9 mouse cellular contexts compared by ENCODE assay signal in the genomic region with DNA sequence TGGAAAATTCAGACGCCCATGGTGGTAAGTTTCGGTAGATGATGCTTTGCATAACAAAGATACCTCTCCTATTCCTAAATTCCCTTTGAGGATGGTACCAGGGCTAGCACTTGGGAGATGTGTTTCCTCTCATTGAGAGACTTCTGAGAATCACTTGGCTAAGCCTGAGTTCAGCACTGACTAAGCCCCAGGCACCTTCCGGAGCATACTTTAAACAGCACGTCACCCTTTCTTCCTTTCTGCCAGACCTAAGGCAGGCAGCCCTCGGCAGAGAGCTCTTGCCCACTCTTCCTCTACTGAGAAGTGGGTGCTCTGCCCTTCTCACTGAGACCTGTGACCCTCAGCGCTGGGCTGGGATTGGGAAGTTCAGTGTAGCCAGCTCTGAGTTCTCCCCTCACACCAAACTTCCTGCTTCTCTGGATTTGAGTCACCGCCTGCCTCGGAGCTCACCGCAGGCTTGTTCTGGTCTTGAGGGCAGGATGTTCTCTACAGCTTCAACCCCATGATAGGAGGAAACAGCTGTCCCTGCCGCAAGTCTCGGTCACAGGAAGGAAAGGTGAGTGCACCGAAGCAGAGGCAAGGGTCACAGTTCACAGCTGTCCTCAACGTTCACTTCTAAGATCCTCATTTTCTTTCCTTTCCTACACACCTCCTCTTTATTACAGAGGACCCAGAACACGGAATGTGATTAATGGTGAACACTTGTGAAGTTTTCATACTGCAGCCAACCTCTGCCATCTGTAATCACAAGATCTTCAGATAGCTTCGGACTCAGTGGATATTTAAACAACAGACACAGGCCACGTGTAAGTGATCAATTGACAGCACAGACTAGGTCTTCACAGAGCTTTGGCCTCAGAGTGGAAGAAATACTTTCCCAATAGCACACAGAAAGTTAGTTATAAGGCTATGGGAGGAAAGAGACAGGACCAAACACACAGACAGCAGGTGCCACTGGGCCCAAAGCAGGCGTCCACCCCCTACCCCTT. TPM values are rescaled to one million over a fixed set of nuclear protein-coding genes. Genes with fewer than 3 reads are reported as not detected.
A peak's percentile ranks its signal among the peaks of the same experiment; 100 is the strongest.
DNase-seq lines count a peak whose midpoint lies in the region; ATAC-seq and TF ChIP-seq lines count a peak whose summit lies in the region.
"Had no signal": no experiment of that assay in that cellular context is flagged by ENCODE, and none has a peak within 500 bp of the region (broad histone marks: within the 10 kb centered on the region; RNA-seq: fewer than 3 reads in every experiment).

No protein-coding gene starts in this region.

- no peaks in the 10 kb centered on the region for H3K27me3 ChIP-seq in heart, embryonic 14.5 days (ENCODE audit: control insufficient read depth, insufficient read depth, low read length)
- H3K27me3 ChIP-seq in cerebellum, adult 2 months (ENCODE audit: control insufficient read depth, insufficient read depth, low read length), result no peaks in the 10 kb centered on the region
- H3K27me3 ChIP-seq: heart, embryonic 13.5 days had no signal

- 49% methylated on average over 17 of the region's 17 CpGs for WGBS in heart, embryonic 14.5 days
- 75% methylated on average over 17 of the region's 17 CpGs for WGBS in cerebellum, adult 2 months

- H3K27ac ChIP-seq in heart, embryonic 14.5 days (replicated peaks in 1 of 2; ENCODE audit: control insufficient read depth in 1 of 2, insufficient read depth in 1 of 2, low read depth in 2 of 2, low read length in 2 of 2), result peak overlapping the region; percentile 19 to 53; a peak in 1 of 4 replicates
- H3K27ac ChIP-seq in left cerebral cortex, adult 2 months, result no peak overlapping the region
- H3K27ac ChIP-seq in cerebellum, adult 2 months (ENCODE audit: insufficient read depth, low read length), result no peak overlapping the region
- H3K27ac ChIP-seq: heart, embryonic 13.5 days had no signal

- no peak for TF ChIP-seq POLR2A in cerebellum, adult 2 months (IDR thresholded peaks at IDR 0.05; ENCODE audit: borderline replicate concordance, insufficient read depth, low read length)

- TF ChIP-seq CTCF in left cerebral cortex, adult 2 months (IDR thresholded peaks at IDR 0.05), result no peak
- no peak for TF ChIP-seq CTCF in cerebellum, adult 2 months (IDR thresholded peaks at IDR 0.05; ENCODE audit: borderline replicate concordance, insufficient read depth, low read depth, low read length)

- no peak for ATAC-seq in heart, embryonic 14.5 days (ENCODE audit: insufficient number of reproducible peaks, insufficient read depth, low FRiP score, low read depth)

- H3K4me1 ChIP-seq in heart, embryonic 14.5 days (ENCODE audit: control insufficient read depth in 2 of 2, insufficient read depth in 2 of 2, low read length in 2 of 2), result peaks cover 0 to 2% of the 10 kb centered on the region in 2 experiments; a peak in 1 of 4 replicates
- no peaks in the 10 kb centered on the region for H3K4me1 ChIP-seq in cerebellum, adult 2 months (ENCODE audit: control insufficient read depth, insufficient read depth, low read length)
- H3K4me1 ChIP-seq: heart, embryonic 13.5 days had no signal

- peak; percentile 85 for DNase-seq in CD4-positive, CD25-positive, alpha-beta regulatory T cell, adult 2 months (ENCODE audit: low read depth, low spot score)
- DNase-seq in kidney, postnatal 25 days, result peak; percentile 12 to 68
- DNase-seq in naive thymus-derived CD4-positive, alpha-beta T cell, adult 2 months (ENCODE audit: low read depth), result peak; percentile 87
- no peak for DNase-seq in left cerebral cortex, adult 2 months (ENCODE audit: extremely low spot score in 1 of 2, low spot score in 2 of 2)
- no peak for DNase-seq in layer of hippocampus, postnatal 14 days (ENCODE audit: low spot score in 2 of 2)
- DNase-seq in cerebellum, adult 2 months, result no peak
- DNase-seq in frontal cortex, postnatal 10 days (ENCODE audit: low spot score in 2 of 2), result no peak

- no peaks in the 10 kb centered on the region for H3K36me3 ChIP-seq in heart, embryonic 14.5 days (ENCODE audit: control insufficient read depth, insufficient read depth, low read length)
- H3K36me3 ChIP-seq: heart, embryonic 13.5 days had no signal

- intact Hi-C loops in left cerebral cortex, adult 2 months (cut with DNase I), result no loop called here

- no peak overlapping the region for H3K9ac ChIP-seq in heart, embryonic 14.5 days (ENCODE audit: low read length)
- H3K9ac ChIP-seq: heart, embryonic 13.5 days had no signal

- no peaks in the 10 kb centered on the region for H3K9me3 ChIP-seq in heart, embryonic 14.5 days (ENCODE audit: control insufficient read depth, low read length)
- H3K9me3 ChIP-seq: heart, embryonic 13.5 days had no signal

- no peak overlapping the region for H3K4me3 ChIP-seq in heart, embryonic 14.5 days (ENCODE audit: control insufficient read depth in 1 of 2, insufficient read depth in 1 of 2, low read depth in 1 of 2, low read length in 2 of 2)
- H3K4me3 ChIP-seq in left cerebral cortex, adult 2 months, result no peak overlapping the region
- H3K4me3 ChIP-seq in cerebellum, adult 2 months (replicated peaks; ENCODE audit: insufficient read depth, low read depth, low read length), result no peak overlapping the region
- H3K4me3 ChIP-seq: heart, embryonic 13.5 days had no signal

- no peak overlapping the region for H3K4me2 ChIP-seq in heart, embryonic 14.5 days (ENCODE audit: low read length)
- H3K4me2 ChIP-seq: heart, embryonic 13.5 days had no signal

RNA-seq across cellular contexts. Expression of a gene that starts 15.6 kb away (rescaled TPM):
- polyA plus RNA-seq in heart, embryonic 14.5 days (2014; fragmentation: Nextera tagmentation; extraction: Ambion mirVana), result not detected in 2 replicates
- total RNA-seq in left cerebral cortex, adult 2 months (2021), result under 1 TPM in 1 of 2 experiments, not detected in 1; 0.49 TPM
- not detected for total RNA-seq in layer of hippocampus, postnatal 14 days (2021)
- polyA plus RNA-seq in cerebellum, adult 2 months (2012; rRNA removed), result 0.67 and 0.81 TPM in 2 replicates

RNA-seq across cellular contexts. Expression of a gene that starts 41.3 kb away (rescaled TPM):
- 13.2 and 19.0 TPM in 2 replicates for polyA plus RNA-seq in heart, embryonic 14.5 days (2014; fragmentation: Nextera tagmentation; extraction: Ambion mirVana)
- 10 to 100 TPM; 51.8 to 52.0 TPM for total RNA-seq in left cerebral cortex, adult 2 months (2021)
- 10 to 100 TPM; 60.3 to 64.8 TPM for total RNA-seq in layer of hippocampus, postnatal 14 days (2021)
- polyA plus RNA-seq in cerebellum, adult 2 months (2012; rRNA removed), result 164 and 201 TPM in 2 replicates

RNA-seq across cellular contexts. Expression of a gene that starts 50.1 kb away (rescaled TPM):
- 10.4 and 10.9 TPM in 2 replicates for polyA plus RNA-seq in heart, embryonic 14.5 days (2014; fragmentation: Nextera tagmentation; extraction: Ambion mirVana)
- total RNA-seq in left cerebral cortex, adult 2 months (2021), result 10 to 100 TPM; 45.9 to 48.5 TPM
- total RNA-seq in layer of hippocampus, postnatal 14 days (2021), result 10 to 100 TPM; 26.1 to 28.1 TPM
- 18.4 and 19.6 TPM in 2 replicates for polyA plus RNA-seq in cerebellum, adult 2 months (2012; rRNA removed)

Comparison
In these comparisons a context has a peak if more than half of its experiments do, and no peak if none do; other contexts are left out.
1. DNase-seq: peak in CD4-positive, CD25-positive, alpha-beta regulatory T cell, adult 2 months (single experiment), kidney, postnatal 25 days (2 of 2) and naive thymus-derived CD4-positive, alpha-beta T cell, adult 2 months (single experiment); none in left cerebral cortex, adult 2 months (0 of 2), layer of hippocampus, postnatal 14 days (0 of 2), cerebellum, adult 2 months (0 of 2) and frontal cortex, postnatal 10 days (0 of 2).
2. H3K27ac ChIP-seq: peak in heart, embryonic 14.5 days (2 of 2); none in left cerebral cortex, adult 2 months (single experiment) and cerebellum, adult 2 months (single experiment).